Mouse (Mus musculus): ENCODE data around the gene Gen1.
A peak's percentile ranks its signal among the peaks of the same experiment; 100 is the strongest.

Gen1 gene

DNA sequence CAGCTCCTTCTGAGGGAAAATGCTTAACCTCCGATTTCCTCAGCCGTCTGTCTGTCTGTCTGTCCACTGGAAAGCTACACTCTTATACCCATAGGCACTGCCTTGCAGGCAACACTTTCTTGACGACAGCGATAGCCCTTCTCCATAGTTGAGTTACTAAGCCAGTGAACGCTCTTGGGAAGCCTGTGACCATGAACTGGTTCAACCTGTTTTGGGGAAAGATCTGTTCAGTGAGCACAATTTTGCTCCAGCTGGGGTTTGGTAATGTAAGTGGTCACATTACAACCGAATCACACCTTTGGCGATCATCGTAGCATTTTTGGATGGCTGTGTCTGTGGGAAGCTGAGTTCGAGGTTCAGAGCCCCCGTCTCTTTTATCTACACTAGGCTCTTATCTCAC lies 42.5 kb downstream of the Gen1 start:
- DNase-seq: peak; percentile 8

DNA sequence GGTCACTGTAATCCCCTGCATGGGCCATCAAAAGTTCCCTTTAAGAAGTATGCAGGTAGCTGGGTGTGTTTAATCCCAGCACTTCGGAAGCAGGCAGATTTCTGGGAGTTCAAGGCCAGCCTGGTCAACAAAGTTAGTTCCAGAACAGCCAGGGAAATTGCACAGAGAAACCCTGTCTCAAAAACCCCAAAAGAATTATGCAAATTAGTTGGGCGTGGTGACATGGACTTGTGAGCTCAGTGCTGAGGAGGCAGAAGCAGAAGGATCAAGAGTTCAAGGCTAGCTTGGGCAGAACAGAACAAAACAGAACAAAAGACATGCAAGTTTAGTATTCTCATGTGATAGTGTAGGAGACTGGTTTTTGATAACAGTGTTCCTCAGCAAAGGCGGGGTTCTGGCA lies 43.0 kb downstream of the Gen1 start:
- no peak for DNase-seq

DNA sequence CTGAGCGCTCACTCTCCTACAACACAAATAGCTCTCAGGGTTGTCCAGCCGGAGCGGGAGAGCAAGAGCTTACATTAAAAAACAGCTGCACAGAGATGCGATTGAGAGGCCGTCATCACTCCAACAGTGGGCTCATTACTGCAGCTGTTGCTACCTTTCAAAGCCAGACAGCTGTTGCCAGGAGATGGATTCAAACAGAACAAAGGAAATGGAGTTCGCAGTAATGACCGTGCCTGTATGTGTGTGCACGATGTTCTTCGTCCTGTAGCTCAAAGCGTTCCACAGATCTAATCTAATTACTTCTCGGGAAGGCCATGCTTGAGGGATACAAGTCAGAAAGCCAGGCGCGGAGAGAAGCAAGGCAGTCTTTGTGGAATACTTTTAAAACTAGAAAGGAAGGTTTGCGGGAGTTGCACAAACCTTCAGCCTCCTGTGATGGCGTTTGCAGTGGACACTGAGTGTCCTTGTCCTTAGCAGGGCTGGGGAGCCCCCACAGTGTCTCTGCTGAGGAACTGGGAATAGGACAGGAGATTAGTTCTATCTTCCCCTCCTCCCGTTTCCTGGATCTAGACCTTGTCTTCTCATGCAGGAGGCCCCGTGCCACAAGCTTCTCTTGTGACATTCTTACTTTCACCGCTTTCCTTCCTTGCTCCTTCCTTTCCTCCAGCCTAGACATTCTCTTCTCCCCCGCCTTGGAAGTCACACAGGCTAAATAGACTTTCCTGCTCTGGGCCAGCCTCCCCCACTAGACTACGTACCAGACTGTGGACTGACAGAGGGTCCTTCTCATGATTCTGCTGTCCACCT lies 43.9 kb downstream of the Gen1 start:
- DNase-seq: no peak

DNA sequence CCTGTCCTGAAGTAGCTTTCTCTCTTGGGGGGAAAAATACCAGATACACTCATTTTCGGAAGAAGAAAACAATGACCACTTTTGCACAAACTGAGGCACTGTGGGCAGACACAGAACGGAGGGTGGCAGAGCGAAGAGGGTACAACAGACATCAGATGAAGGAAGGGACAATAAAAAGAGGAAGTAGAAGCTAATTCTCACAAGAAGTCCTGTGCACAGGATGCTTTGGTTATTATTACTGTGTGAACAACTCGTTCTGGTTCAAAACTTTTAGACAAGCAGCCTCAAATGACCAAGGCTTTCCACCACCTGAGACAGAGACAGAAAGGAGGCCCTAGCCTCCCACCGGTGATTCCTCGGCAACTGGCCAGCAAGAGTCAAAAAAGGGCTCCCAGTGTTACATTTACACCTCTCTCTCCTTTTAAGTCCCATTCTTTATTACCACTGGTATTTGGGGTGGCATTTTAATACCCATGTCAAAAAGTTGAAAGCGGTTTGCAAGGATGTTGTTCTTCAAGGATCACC lies 47.8 kb downstream of the Gen1 start:
- DNase-seq: no peak

DNA sequence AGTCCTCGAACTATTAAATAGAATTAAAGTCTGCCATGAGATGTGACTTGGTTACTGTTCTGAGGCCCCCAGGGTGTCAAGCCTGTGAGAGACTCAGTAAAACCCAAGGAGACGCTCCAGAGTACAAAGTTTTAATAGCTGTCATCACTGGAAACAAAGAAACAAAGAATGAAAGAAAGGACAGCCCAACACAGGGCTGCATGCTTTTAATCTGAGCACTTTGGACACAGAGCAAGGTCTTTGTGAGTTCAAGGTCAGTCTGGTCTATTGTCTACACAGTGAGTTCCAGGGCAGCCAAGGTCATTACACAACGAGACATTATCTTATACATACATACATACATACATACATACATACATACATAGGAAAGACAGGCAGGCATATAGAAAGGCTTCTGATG lies 49.1 kb downstream of the Gen1 start:
- no peak for DNase-seq

DNA sequence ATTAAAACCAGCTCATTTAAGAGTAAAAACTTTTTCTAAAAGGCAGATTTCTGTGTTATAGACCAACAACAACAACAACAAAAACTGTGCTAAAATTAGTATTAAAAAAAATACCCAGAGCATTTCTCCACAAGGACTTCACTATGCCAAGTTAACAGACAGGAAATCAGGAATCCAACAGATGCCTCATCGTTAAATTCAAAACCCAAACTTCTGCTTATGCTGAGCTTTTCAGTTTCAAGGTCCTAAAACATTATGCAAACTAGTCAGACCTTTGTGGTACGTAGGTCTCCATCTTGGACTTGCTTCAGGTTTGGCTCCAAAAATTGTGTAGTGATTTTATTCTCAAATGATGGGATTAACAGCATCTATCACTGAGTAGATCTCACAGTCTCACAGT lies 50.0 kb downstream of the Gen1 start:
- no peak for DNase-seq

DNA sequence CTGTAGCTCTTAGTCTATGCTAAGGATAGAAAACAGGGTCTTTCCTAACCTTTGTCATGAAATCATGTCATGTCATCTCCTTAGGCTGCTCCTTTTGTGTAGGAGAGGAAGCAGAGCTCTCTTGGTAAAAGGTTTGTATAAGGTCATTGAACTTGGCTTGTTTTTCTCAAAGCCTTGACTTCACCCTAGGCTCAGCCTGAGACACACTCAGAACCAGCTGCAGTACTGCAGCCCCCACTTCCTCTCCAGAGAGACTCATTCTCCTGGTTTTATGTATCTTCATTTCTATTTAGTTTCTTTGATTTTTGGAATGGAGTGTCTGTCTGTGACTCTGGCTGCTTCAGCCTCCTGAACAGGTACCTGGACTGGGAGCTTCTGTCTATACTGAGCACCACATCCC lies 50.8 kb downstream of the Gen1 start:
- no peak for DNase-seq

DNA sequence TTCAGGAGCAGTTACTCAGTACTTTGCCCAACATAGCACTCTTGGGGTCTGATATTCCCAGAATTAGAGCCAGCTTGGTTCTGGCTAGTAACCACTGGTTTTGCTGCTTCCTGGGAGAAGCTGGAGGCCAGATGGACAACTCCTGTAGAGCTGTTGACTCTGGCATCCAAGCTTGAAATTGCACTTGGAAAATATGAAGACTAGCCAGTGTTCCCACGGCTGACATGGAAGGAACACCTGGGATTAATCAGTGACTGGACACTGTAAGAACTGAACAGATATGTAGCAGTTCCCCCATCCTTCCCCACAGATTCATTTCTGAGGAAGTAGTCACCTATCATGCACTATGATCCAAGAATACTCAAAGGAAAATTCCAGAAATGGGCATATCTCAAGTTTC lies 52.7 kb downstream of the Gen1 start:
- no peak for DNase-seq

DNA sequence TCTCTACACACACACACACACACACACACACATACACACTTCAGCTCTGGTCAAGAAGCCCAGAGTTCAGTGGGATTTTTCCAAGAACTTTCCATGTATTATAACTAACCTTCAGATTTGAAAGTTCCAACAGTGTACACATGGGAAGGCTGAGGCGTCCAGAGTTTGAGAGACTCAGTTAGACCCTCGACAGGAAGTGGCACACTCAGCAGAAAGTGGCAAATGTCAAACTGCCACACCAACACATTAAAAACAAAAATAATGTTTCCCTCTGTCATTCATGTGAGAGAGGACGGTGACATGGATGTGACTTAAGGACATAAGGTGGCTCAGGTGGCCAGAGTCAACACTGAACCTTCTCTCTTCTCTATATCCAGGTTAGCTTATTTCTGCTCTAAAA lies 55.2 kb downstream of the Gen1 start:
- DNase-seq: no peak

DNA sequence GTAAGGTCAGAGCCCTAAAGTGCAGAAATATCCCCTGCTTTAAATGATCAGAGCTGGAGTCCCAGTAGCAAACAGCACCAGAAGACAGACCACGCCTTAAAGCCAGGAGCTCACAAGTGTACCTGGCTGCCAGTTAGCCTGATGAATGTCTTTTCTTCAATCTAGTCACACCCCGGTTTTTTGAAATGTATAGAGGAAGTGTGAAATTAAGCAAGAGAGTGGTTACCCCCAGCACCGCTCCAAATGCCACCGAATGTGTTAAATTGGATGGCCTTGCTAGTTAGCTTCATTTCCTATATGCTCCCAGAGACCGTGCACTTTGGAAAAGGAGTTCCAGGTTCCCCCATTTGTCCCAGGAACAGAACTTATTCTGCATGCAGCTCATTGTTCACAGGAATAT lies 56.0 kb downstream of the Gen1 start:
- DNase-seq: no peak

DNA sequence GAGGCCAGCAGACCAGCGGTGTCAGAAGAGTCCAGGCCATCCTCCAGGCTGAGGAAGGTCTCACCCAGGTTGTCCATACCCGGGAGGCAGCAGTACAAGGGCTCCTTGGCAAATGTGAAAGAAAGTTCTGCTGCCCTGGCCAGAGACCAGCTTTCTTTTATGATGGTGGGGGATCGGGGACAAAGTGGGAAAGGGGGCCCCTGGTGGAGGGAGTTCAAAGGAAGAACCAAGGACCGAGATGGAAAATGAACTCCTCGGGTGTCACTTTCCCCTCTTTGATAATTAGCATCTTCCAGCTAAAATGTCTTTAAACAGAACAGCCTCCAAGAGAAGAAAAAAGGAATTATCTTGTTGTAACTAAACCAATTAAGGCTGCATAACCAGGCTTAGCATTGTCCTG lies 56.7 kb downstream of the Gen1 start, which contains the start of gene Msgn1:
TSS of gene Msgn1 (minus strand) at position 101 of the 400 bp plus-strand sequence.
- no peak for DNase-seq

DNA sequence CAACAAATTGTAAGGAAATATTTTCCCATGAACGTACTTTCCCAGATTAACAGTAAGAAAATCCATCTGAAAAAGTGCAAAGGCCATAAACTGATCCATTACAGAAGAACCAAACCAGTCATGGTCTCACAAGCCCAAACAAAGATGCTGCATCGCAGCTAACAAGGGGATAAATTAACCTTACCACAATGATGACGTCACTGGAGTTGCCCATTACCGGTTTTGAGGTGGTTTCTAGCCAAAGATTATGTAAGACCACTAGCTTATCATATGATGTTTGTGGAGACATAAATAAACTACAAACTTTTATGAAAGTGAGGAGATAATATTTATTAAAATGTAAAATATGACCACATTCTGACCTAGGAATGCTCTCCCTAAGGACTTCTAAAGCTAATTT lies 59.3 kb downstream of the Gen1 start:
- no peak for DNase-seq

DNA sequence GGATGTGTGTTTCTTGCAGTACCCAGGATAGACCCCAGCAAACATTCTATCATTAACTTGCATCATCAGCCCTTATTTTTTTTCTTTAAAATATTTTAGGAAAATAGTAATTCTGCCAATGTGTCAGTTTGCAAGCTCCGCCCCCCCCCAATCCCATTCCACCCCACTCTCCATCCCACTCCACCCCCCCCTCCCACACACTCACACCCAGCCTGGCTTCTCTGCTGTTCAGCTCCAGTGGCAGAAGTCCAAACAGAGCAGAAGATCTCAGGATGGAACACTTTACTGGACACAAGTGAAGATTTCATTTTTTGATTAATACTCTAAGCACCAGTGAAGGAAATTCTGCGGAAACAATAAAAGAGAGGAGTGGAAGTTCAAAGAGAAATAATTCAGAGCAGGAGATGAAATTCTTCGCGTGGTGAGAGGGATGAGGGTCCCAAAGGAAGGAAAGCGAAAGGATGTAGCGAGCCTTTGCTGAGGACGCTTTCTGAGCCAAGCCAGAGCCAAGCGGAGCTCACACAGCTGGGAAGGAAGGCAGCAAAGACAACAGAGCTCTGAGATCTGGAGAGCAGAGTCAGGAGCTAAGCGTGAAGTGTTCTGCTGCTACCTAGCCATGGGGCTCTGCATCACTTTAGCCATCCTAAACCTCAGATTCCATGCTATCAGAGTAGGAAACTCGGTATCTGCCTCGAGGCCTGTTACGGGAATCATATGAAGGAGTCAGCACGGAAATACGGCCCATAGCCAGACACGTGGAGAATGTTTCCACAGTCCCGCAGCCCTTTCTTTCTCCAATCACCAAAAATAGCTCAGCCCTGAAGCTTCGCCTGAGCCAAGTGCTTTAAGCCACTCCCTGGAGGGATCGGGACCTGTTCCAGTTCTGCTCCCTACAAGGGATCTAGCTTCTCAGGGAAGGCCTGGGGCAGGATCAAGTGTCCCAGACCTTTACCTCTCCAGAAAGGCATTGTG lies 61.6 kb downstream of the Gen1 start:
- DNase-seq: peak; percentile 23

DNA sequence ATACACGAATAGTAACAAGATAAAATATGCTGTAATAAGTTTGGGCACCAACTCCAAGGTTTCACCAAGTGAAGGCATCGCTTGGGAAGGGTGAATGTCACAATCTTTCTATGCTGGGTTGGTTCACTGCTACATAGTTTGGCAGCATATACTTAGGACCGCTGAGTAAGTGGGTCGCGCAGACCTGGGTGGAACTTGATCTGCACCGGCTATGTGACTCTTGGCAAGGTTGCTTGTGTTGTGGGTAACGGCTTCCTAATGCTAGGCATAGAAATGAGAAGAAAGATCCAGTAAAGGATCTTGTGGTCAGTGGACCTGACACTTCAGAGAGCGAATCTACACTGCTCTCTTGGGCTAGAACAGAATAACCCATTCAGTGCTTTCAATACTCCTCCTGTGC lies 63.1 kb downstream of the Gen1 start:
- DNase-seq: no peak

DNA sequence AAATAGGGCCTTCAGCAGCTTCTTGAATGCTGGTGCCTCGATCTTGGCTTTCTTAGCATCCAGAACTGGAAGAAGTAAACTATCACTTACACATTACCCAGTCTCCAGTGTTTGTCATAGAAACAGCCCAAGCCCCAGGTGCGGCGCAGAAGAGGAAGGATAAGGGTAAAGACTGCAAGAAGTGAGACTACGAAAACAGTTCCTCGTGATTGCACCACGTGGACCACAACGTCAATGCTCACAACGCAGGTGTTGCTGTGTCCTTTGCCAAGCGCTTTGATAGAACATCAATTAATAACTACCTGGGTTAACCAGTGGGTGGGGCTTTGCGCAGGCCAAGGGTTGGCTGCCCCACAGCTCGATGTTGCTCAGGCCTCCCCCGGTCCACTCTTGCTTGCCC lies 64.9 kb downstream of the Gen1 start:
- no peak for DNase-seq

DNA sequence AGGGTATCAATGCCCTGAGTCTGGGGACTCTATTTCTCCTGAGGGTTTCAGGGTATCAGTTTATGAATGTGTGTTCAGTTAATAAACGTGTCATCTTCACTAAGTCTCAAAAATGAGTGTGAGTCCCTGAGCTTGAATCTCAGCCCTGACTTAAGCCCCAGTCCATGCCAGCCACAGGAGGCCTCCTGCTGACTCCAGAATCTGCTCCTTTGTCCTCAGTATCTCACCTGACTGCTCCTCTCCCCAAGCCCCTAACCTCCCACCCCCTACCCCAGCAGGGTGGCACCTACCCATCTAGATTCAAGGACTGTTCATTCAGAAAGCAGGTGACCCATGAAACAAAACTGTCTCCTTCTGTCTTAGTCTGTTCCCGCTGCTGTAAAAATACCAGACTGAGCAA lies 67.0 kb downstream of the Gen1 start:
- no peak for DNase-seq

DNA sequence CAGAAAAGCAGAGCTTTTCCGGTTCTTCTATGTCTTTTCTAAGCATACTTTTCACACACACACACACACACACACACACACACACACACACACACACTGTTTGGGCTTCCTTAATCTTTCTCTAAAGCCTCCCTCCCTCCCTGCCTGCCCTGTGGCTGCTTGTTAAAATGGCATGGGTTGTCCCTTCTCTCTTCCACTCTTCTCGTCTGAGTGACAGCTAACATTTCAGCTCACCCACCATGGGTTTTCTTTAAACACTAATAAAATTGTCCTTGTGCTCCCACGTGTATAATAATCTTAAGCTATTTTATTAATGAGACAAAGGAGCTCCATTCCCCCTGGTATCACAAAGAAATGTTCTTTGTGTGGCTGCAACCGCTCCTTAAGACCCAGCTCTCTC lies 67.6 kb downstream of the Gen1 start:
- no peak for DNase-seq

DNA sequence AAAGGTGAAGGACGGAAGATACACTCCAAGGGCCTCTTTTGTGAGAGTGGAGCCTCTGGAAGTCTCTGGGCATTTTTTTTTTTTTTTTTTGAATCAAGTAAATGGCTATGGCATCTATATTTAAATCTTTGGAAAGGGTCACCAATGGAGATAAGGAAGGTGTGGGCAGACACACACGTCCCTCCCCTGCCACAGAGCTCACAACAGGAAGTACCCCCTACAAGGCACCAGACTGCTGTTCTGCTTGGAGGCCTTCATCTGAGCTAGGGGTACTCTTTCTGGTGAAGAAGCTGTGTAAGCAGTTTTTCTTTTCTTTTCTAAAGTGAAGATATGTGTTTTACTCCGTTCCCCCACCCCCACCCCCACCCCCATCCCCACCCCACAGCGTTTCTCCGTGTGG lies 68.8 kb downstream of the Gen1 start:
- DNase-seq: no peak

DNA sequence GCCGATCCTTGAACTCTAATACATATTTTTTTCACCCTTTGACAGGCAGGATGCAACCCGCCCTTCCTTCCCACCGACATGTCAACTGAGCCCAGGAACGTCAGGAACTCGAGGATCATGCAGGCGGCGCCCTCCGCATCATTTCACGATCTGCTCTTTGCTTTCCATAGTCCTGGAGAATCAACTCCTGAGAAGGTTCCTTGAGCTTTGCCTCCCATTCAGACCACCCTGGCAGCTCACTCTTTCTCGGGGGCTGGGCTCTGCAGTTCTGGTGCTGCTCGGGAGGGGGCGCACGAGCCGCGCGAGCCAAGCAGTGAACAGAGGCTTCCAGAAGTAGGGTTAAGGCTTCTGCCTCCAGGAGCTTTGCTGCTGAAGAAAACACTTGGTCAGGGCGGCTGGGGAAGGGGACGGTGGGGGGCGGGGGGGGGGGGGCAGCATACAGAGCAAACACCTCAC lies 69.4 kb downstream of the Gen1 start:
- peak; percentile 79 for DNase-seq

DNA sequence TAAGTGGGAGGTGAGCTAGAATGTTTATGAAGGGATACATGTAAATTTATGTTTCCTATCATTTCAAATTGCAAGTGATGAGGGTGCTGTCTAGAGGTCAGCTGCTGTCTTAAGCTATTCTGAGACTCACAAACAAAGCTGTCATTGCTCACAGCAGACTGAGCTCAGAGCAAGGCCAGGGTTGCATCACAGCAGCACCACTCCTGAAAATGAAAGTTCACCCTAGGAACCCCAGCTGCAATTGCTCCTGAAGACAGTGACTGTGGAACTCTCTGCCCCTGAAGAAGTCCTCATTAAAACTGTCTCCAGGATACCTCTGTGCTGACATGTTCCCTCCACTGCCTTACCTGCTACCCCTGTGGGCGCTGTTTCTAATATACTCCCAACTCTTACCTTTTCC lies 70.6 kb downstream of the Gen1 start:
- DNase-seq: no peak
